Mouse (Mus musculus): ENCODE results near the gene Plxna4. TPM values are rescaled to one million over a fixed set of nuclear protein-coding genes. Genes with fewer than 3 reads are reported as not detected.
A peak's percentile ranks its signal among the peaks of the same experiment; 100 is the strongest.

Plxna4 gene
- polyA plus RNA-seq, 1 experiment from 2014 or later = 18.6 TPM

- no peak for ATAC-seq
- WGBS = 56% methylated on average over 8 of the region's 8 CpGs
- H3K27ac ChIP-seq = no peak overlapping the region
Measured at GRCm38 (mm10) chr6:32464637-32465036, 123.4 kb downstream of the Plxna4 start.

DNA sequence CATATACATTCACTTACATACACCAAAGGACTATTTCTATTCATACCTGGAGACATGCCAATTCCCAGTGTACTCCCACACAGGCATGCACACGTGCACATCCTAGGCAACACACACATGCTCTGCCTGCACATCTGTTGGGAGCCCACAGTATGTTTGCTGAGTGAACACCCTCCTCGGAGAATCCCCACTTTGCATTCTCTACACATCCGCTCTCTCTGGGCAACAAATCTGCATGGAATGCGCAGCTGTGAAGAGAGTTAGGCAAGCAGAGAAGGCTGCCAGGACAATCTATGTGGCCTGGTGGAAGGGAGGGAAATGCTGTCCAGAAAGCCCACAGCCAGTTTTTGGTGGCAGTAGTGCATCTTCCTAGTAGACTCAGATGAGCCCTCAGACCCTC lies 123.9 kb downstream of the Plxna4 start:
- H3K36me3 ChIP-seq (ENCODE audit: poor library complexity, severe bottlenecking) = no peaks in the 10 kb centered on the region
- peaks cover 24% of the 10 kb centered on the region for H3K4me1 ChIP-seq
- H3K4me2 ChIP-seq = no peak overlapping the region
- 71% methylated on average over 4 of the region's 4 CpGs for WGBS
- H3K4me3 ChIP-seq = no peak overlapping the region
- no peaks in the 10 kb centered on the region for H3K9me3 ChIP-seq (replicated peaks)
- no peaks in the 10 kb centered on the region for H3K27me3 ChIP-seq
- H3K27ac ChIP-seq = no peak overlapping the region
- H3K9ac ChIP-seq = no peak overlapping the region
- ATAC-seq = peak; percentile 84

More at GRCm38 (mm10) chr6:32464637-32465036, 123.4 kb downstream of the Plxna4 start:
- Histone ChIP-seq H3K9ac (no peak overlapping the region), H3K27me3 (no peaks in the 10 kb centered on the region), H3K9me3 (replicated peaks) (no peaks in the 10 kb centered on the region), H3K36me3 (ENCODE audit: poor library complexity, severe bottlenecking) (no peaks in the 10 kb centered on the region), H3K4me1 (peaks cover 26% of the 10 kb centered on the region), H3K4me2 (no peak overlapping the region), H3K4me3 (no peak overlapping the region)

GRCm38 (mm10) chr6:32460400-32460799 lies 127.6 kb downstream of the Plxna4 start:
- Histone ChIP-seq H3K27me3 (no peaks in the 10 kb centered on the region), H3K27ac (no peak overlapping the region)

DNA sequence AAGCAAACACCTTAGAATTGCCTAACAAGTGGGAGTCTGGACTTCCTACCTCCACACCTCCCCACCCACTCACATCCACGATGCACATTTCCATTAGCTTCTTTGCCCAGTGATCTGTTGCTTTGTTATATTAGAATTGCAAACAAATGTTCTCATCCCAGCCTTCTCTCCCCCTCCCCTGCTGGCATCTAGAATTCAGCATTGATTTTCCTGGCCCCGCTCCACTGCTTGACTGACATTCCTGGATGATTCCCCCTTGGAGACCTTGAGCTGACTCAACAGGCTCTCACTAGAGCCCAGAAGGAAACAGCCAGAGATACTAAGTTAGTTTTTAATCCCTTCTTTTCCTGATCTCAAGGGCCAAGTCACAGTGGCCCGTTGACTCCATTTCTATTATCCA lies 131.4 kb downstream of the Plxna4 start:
- H3K9ac ChIP-seq = no peak overlapping the region
- no peak for ATAC-seq
- no peaks in the 10 kb centered on the region for H3K9me3 ChIP-seq (replicated peaks)
- no peak overlapping the region for H3K27ac ChIP-seq
- no peak overlapping the region for H3K4me2 ChIP-seq
- H3K27me3 ChIP-seq = no peaks in the 10 kb centered on the region
- no peaks in the 10 kb centered on the region for H3K36me3 ChIP-seq (ENCODE audit: poor library complexity, severe bottlenecking)
- no peaks in the 10 kb centered on the region for H3K4me1 ChIP-seq
- WGBS = 71% methylated on average over 3 of the region's 3 CpGs
- no peak overlapping the region for H3K4me3 ChIP-seq

More at GRCm38 (mm10) chr6:32460400-32460799, 127.6 kb downstream of the Plxna4 start:
- peaks cover 9% of the 10 kb centered on the region for H3K4me1 ChIP-seq
- ATAC-seq = no peak
- no peak overlapping the region for H3K9ac ChIP-seq
- H3K4me2 ChIP-seq = no peak overlapping the region
- H3K4me3 ChIP-seq = no peak overlapping the region
- no peaks in the 10 kb centered on the region for H3K36me3 ChIP-seq (ENCODE audit: poor library complexity, severe bottlenecking)
- 85% methylated on average over 8 of the region's 8 CpGs for WGBS
- no peaks in the 10 kb centered on the region for H3K9me3 ChIP-seq (replicated peaks)

GRCm38 (mm10) chr6:32451851-32452250 lies 136.1 kb downstream of the Plxna4 start:
- no peaks in the 10 kb centered on the region for H3K36me3 ChIP-seq (ENCODE audit: poor library complexity, severe bottlenecking)
- no peaks in the 10 kb centered on the region for H3K4me1 ChIP-seq
- H3K9ac ChIP-seq = no peak overlapping the region
- no peaks in the 10 kb centered on the region for H3K9me3 ChIP-seq (replicated peaks)
- no peak for ATAC-seq
- H3K27ac ChIP-seq = no peak overlapping the region
- no peak overlapping the region for H3K4me3 ChIP-seq
- no peaks in the 10 kb centered on the region for H3K27me3 ChIP-seq
- no peak overlapping the region for H3K4me2 ChIP-seq

- Histone ChIP-seq H3K36me3 (ENCODE audit: poor library complexity, severe bottlenecking) (no peaks in the 10 kb centered on the region), H3K9me3 (replicated peaks) (no peaks in the 10 kb centered on the region), H3K27ac (no peak overlapping the region), H3K4me2 (no peak overlapping the region), H3K27me3 (no peaks in the 10 kb centered on the region), H3K9ac (no peak overlapping the region), H3K4me1 (peaks cover 5% of the 10 kb centered on the region; the same call in 1 of the 2 replicates), H3K4me3 (no peak overlapping the region)
- no peak for ATAC-seq
- 87% methylated on average over 8 of the region's 8 CpGs for WGBS
Measured at GRCm38 (mm10) chr6:32449237-32449963, 138.6 kb downstream of the Plxna4 start.

DNA sequence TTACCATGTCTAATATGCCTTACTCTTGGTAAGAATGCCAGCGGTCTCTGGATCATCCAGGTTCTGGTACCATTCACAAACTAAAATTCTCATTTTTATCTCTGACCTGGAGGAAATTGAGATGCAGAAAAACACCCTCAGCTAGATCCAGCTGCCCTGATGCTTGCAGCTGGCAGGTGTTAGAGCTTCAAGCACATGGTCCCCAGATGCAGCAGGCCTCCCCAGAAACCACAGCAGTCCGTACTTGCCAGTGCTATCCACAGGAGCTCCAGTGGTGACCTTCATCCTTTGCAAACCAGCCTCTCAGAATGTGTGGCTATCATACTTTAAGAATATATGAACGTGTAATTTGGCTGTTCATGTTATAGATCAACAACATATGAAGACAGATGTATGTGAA lies 139.2 kb downstream of the Plxna4 start:
- H3K9ac ChIP-seq = no peak overlapping the region
- H3K27ac ChIP-seq = no peak overlapping the region
- peaks cover 8% of the 10 kb centered on the region; the same call in 1 of the 2 replicates for H3K4me1 ChIP-seq
- H3K4me2 ChIP-seq = no peak overlapping the region
- H3K9me3 ChIP-seq (replicated peaks) = no peaks in the 10 kb centered on the region
- no peaks in the 10 kb centered on the region for H3K36me3 ChIP-seq (ENCODE audit: poor library complexity, severe bottlenecking)
- no peak overlapping the region for H3K4me3 ChIP-seq
- no peaks in the 10 kb centered on the region for H3K27me3 ChIP-seq
- 91% methylated on average over 3 of the region's 3 CpGs for WGBS
- no peak for ATAC-seq

DNA sequence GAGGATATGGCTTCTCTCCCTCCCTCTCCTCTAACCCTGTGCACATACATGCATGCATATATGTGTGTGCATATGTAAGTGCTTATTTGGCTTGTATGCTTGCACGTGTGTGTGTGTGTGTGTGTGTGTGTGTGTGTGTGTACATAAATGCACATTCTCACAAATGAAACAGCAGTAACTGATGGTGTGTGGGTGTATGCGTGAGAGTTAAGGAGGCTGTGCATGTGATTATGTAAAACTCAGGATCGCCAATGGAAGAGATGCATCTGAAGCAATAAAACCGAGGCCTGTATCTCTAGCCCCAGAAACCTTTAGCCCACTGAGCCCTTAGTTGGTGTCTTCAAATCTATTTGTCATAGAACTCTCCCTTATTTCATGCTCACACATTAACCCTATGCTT lies 141.7 kb downstream of the Plxna4 start:
- peaks cover 8% of the 10 kb centered on the region; the same call in 1 of the 2 replicates for H3K4me1 ChIP-seq
- H3K36me3 ChIP-seq (ENCODE audit: poor library complexity, severe bottlenecking) = no peaks in the 10 kb centered on the region
- no peak overlapping the region for H3K9ac ChIP-seq
- H3K4me2 ChIP-seq = no peak overlapping the region
- WGBS = 83% methylated on average over 4 of the region's 4 CpGs
- H3K27me3 ChIP-seq = no peaks in the 10 kb centered on the region
- ATAC-seq = no peak
- H3K9me3 ChIP-seq (replicated peaks) = no peaks in the 10 kb centered on the region
- no peak overlapping the region for H3K4me3 ChIP-seq
- H3K27ac ChIP-seq = no peak overlapping the region

GRCm38 (mm10) chr6:32445246-32445645 lies 142.7 kb downstream of the Plxna4 start:
- H3K27me3 ChIP-seq = no peaks in the 10 kb centered on the region
- no peaks in the 10 kb centered on the region for H3K36me3 ChIP-seq (ENCODE audit: poor library complexity, severe bottlenecking)
- no peak overlapping the region for H3K9ac ChIP-seq
- H3K9me3 ChIP-seq (replicated peaks) = no peaks in the 10 kb centered on the region
- peaks cover 8% of the 10 kb centered on the region; the same call in 1 of the 2 replicates for H3K4me1 ChIP-seq
- ATAC-seq = no peak
- 76% methylated on average over 2 of the region's 2 CpGs for WGBS
- H3K27ac ChIP-seq = no peak overlapping the region
- H3K4me3 ChIP-seq = no peak overlapping the region
- H3K4me2 ChIP-seq = no peak overlapping the region

DNA sequence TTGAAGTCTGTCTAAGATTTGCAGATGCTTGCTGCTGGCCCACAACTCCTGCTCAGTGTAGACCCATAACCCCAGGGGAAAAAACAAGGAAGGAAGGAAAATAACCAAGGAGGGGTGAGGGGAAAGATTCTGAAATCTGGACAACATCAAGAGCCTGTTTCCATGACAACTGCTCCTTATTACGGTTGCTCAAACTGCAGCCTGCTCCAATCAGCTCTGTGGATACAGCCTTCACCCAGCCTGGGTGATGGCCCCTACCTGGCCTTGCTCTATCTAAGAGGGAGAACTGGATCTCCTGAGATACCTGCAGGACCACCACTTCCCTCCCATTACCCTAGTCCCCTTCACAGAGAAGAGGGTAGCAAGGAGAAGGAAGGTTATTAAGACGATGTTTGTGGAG lies 143.6 kb downstream of the Plxna4 start:
- H3K27me3 ChIP-seq = no peaks in the 10 kb centered on the region
- WGBS = 74% methylated on average over 2 of the region's 2 CpGs
- peaks cover 14% of the 10 kb centered on the region for H3K4me1 ChIP-seq
- H3K36me3 ChIP-seq (ENCODE audit: poor library complexity, severe bottlenecking) = no peaks in the 10 kb centered on the region
- no peak overlapping the region for H3K4me2 ChIP-seq
- H3K9ac ChIP-seq = no peak overlapping the region
- H3K9me3 ChIP-seq (replicated peaks) = no peaks in the 10 kb centered on the region
- H3K27ac ChIP-seq = no peak overlapping the region
- no peak for ATAC-seq
- no peak overlapping the region for H3K4me3 ChIP-seq

- Histone ChIP-seq H3K36me3 (ENCODE audit: poor library complexity, severe bottlenecking) (no peaks in the 10 kb centered on the region), H3K9me3 (replicated peaks) (no peaks in the 10 kb centered on the region), H3K4me3 (no peak overlapping the region), H3K27ac (no peak overlapping the region), H3K4me2 (no peak overlapping the region), H3K4me1 (peaks cover 14% of the 10 kb centered on the region), H3K9ac (no peak overlapping the region), H3K27me3 (no peaks in the 10 kb centered on the region)
- WGBS = 81% methylated on average over 1 of the region's 1 CpGs
- no peak for ATAC-seq
Measured at GRCm38 (mm10) chr6:32443679-32444078, 144.3 kb downstream of the Plxna4 start.

DNA sequence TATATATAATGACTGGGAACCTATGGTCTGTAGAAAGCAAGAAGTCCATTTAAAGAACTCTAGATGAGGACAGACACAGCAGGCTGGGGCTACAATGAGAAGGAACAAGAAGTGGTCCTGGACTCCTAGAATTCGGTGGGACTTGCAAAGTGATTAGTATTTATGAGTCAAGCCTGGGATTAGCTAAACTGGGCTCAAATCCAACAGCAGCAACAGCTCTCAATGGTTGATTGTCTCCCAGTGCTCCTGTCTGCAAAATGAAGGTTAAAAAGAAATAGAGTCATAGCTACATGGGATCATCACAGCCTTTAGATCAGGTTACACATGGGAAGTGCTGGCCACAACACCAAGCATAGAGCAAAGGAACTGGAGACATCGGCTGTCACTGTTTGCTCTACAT lies 148.6 kb downstream of the Plxna4 start:
- Histone ChIP-seq H3K36me3 (ENCODE audit: poor library complexity, severe bottlenecking) (no peaks in the 10 kb centered on the region), H3K27ac (no peak overlapping the region), H3K9ac (no peak overlapping the region), H3K4me1 (peaks cover 10% of the 10 kb centered on the region), H3K4me3 (no peak overlapping the region), H3K27me3 (no peaks in the 10 kb centered on the region), H3K4me2 (no peak overlapping the region), H3K9me3 (replicated peaks) (no peaks in the 10 kb centered on the region)
- ATAC-seq = no peak
- WGBS = 76% methylated on average over 2 of the region's 2 CpGs

DNA sequence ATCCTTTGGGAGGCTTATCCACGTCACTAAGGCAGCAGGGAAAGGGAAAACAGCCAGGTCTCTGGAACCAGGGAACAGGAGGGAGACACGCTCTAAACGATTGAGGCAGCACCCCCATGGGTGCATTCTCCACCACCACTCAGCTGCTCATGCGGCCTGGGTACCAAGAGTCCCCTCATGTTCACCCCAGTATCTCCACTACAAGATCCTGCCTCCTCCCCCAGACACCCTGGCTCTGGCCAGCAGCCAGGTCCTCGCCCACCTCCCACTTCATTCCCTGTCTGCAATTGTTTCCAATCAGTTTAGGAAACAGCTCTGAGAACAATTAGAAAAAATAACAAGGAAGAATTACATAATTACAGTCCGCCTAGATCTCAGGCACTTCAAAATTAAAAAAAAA lies 150.8 kb downstream of the Plxna4 start:
- Histone ChIP-seq H3K27ac (no peak overlapping the region), H3K4me2 (no peak overlapping the region), H3K9ac (no peak overlapping the region), H3K4me1 (peaks cover 6% of the 10 kb centered on the region; the same call in 1 of the 2 replicates), H3K36me3 (ENCODE audit: poor library complexity, severe bottlenecking) (no peaks in the 10 kb centered on the region), H3K9me3 (replicated peaks) (no peaks in the 10 kb centered on the region), H3K27me3 (no peaks in the 10 kb centered on the region), H3K4me3 (no peak overlapping the region)
- 71% methylated on average over 6 of the region's 6 CpGs for WGBS
- ATAC-seq = no peak
